Mouse (Mus musculus) c-Kit-negative CD71-positive TER-119-positive erythroid progenitor cells, embryonic 14.5 days (primary cell): ENCODE results near the gene Hes2.

ENCODE experiments used
- DNase-seq: peaks from one replicate; pipeline ENCODE4 v3.0.0-alpha.2; 2013; ENCODE audit warnings: low read depth, low spot score

The Hes2 gene

DNA sequence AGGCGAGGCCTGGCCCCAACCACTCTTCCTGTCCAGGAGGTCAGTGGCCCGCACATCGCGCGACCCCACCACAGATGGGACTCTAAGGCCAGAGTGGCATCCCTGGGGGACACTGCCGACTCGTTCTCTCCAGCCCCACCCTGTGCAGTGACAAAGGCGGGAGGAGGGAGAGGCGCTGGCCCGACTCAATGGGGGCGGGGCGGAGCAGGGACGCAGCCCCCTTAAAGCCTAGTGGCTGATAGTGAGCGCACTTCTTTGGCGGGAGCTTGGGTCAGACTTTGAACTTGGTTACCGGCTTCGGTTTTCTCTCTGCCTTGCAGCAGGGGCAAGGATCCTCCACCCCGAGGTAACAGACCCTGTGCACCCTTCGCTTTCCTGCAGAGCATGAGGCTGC, 615 bp downstream of the Hes2 start:
- DNase-seq: no peak

DNA sequence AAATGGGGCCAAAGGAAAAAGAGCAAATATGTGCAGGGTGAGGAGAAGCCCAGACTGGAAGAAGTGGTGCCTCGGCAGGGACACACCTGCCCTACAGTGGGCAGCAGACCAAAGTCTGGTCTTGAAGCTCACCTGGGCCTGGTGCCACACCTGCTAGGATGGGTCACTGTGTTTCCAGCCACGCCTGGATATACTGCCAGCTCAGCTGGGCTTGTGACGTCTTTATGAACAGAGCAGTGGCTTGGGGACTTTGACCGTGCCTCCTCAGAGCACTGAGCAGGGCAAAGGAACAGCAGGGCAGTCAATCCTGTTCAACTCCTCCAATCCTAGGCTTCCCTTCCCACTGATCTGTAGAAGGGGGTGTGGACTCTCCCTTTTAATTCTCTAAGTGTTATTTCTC, 2.1 kb downstream of the Hes2 start:
- no peak for DNase-seq

DNA sequence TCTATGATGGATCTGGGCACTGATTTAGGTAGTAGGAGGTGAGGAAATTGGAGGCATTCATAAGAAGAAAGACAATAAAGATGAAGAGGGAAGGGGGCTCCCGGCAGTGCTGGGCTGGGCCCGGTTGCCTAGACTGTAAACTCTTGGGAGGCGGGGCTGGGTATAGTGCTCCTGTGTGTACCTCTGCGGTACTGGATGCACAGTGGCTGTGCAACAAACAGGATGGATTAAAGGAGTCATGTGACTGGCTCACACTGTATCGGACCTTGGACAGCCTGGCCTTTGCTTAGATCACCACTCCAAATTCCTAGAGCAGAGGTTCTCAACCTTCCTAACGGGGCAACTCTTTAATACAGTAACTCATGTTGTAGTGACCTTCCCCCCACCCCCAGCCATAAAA, 2.9 kb downstream of the Hes2 start:
- no peak for DNase-seq

DNA sequence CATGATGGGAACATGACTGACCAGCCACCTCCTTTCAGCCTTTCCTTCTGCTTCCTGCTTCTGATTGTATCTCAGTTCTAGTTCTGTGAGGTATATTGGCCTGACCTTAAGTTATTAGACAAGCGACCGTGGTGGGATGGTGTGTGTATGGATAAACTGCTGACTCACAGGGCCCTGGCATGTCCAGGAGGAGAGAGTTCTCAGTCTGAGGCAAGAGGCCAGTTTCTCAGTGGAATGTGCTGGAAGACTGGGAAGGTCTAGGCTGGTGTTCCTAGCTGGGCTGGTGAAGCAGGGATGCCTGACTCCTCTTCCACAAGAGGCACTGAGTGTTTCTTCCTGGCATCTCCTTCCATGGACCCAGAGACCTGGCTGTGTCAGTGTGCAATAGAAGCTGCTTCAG, 4.1 kb downstream of the Hes2 start:
- no peak for DNase-seq

DNA sequence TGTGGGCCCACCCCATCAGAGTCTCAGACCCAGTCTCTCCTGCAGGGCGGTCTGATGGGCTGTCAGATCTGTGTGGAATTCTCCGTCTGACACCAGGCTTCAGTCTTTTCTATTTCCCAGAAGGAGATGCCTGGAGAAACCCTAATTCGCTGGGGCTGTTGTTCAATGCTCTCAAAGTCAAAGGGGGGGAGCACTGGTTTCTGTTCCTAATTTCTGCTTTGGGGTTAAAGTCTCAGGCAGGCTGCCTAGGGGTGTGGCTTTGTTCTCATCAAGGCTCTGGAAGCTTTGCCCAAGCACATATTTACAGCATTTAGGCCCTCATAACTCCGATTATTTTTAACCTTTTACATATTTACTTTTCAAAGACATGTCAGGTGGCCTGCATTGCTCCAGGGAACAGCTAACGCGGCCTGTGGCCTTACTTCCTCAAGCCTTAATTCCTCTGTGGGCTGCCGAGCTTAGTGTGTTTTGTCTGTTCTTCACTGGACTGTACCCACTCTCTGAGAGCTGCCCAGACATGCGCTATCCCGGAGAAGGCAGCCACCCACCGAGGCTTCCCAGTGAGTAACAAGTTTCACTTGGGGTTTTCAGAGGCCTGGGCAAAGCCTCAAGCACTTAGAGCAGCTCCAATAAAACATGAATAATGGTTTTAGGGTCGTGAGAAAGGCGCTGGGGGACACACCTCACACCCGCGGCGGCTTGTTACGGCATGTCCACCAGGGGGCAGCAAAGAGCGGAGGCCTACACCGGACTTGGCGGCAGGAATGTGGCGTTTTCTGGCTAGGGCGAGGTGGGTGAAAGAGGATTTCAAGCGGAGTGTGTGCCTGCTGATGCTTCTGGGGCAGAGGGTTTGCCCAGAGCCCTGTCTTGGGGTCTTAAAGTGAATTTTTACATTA, 6.6 kb downstream of the Hes2 start:
- peak; percentile 30 for DNase-seq

DNA sequence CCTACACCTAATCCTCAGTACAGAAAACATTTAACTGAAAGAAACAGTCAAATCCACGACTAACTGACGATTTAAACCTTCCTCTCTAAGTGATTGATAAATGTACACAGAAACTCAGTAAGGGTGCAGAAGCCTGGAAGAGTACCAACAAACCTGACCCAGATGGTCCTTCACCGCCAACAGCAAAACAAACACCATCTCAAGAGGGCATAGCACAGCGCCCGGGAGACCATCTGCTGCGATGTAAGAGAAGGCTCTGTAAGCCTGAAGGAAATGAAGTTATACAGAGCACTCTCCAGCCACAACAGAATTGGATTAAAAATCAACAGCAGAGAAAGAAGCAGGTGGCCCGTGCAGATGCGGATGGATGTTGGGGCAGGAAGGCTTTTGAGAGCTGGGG, 9.4 kb downstream of the Hes2 start:
- no peak for DNase-seq

DNA sequence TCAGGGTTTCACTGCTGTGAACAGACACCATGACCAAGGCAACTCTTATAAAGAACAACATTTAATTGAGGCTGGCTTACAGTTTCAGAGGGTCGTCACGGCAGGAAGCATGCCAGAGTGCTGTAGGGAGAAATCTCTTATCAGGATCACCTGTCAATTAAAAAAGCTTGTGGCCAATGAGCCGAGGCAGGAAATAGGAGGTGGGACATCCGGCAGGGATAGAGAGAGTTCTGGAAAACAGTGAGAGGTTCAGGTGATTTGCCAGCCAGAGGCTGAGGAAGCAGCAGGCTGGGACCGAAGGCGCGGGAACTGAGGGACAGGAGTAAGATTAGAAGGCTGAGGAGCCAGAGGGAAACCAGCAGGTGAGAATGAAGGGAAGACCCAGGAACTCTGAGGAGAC, 10.4 kb downstream of the Hes2 start:
- DNase-seq: no peak

DNA sequence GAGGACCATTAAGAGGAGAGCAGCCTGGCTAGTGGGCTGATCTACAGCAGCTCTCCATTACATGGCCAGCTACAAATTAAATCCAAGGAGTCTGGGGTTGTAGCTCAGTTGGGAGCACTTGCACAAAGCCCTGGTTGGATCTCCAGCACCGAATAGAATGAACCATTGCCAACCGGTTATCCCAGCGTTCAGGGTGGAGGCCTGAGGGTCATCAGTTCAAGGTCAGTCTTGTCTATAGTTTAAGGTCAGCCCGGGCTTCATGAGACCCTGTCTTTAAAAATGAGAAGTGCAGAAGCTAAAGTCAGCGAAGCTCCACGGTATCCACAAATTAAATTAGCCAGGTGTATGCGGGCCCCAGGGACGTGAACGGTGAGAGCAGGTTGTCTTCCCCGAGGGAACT, 11.6 kb downstream of the Hes2 start:
- DNase-seq: no peak

DNA sequence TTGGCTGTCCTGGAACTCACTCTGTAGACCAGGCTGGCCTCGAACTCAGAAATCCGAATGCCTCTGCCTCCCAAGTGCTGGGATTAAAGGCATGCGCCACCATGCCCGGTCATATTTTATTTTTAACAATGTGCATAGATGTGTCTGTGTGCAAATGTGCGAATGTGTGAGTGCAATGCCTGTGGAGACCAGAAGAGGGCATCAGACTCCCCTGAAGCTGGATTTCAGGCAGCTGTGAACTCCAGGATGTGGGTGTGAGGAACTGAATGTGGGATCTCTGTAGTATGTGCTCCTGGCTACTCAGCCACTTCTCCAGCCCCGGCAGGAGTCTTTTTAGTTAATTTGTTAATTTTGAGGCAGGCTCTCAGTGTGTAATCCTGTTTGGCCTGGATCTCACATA, 12.9 kb downstream of the Hes2 start:
- no peak for DNase-seq

DNA sequence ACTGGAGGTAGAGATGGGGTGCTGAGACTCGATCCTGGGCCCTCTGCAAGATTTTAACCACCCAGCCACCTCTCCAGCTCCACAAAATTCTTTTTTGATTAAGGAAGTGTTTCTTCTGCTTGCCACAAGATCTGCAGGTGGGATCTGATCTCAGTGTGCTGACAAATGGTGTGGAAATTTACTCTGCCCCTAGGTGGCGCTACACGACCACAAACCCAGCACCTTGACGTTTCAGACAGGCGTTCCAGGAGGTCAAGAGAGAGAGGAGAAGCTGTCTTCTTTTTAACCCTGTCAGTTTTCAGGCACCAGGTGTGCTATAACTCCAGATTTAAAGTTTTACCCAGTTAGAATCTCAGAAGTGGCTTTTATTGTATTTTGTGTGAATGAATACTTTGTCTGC, 14.4 kb downstream of the Hes2 start:
- peak; percentile 64 for DNase-seq

DNA sequence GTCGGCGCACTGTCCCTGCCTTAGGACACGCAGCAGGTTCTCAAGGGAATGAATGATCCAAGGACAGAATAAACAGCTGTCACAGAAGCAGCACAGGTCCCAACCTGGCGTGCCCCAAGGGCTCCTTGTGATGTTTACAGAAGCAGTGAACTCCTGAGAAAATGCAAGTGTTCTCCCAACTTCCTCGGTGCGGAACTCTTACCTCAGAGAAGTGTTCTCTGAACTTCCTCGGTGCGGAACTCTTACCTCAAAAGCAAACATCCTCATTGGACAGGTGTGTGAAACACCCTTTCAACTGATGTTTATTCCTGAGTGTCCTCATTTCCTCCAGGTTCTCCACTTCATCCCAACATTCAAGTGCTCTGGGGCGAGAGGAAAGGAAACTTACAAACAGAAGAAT, 15.3 kb downstream of the Hes2 start:
- no peak for DNase-seq

DNA sequence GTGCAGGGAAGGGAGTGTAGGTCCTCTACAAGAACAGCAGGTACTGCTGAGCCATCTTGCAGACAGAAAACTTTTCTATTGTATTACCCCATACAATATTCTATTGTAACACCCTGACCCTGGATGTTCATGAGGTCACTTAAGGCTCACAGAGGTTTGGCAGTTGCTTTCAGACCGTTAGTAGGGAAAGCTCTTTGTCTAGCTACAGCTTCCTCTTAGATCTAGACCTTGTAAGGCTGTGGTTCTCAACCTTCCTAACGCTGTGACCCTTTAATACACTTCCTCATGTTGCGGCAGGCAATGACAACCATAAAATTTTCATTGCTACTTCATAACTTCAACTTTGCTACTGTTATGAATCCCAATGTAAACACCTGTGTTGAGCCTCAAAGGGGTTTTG, 18.0 kb downstream of the Hes2 start:
- no peak for DNase-seq

DNA sequence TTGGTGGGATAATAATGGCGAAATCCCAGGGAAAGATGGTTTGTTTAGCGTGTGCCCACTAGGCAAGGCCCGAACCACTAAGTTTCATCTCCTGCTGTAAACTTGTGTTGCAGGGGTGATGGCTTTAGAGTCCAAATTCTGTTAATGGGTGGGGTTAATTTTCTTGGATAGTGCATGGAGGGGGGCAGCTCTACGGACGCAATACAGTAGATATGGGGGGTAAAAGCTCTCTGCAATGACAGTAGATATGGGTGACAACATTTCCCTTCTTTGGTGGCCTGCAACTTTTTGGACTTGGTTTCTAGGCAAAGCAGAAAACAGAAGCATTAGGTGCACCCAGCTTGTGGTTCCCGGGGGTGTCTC, 18.5 kb downstream of the Hes2 start:
- DNase-seq: no peak

DNA sequence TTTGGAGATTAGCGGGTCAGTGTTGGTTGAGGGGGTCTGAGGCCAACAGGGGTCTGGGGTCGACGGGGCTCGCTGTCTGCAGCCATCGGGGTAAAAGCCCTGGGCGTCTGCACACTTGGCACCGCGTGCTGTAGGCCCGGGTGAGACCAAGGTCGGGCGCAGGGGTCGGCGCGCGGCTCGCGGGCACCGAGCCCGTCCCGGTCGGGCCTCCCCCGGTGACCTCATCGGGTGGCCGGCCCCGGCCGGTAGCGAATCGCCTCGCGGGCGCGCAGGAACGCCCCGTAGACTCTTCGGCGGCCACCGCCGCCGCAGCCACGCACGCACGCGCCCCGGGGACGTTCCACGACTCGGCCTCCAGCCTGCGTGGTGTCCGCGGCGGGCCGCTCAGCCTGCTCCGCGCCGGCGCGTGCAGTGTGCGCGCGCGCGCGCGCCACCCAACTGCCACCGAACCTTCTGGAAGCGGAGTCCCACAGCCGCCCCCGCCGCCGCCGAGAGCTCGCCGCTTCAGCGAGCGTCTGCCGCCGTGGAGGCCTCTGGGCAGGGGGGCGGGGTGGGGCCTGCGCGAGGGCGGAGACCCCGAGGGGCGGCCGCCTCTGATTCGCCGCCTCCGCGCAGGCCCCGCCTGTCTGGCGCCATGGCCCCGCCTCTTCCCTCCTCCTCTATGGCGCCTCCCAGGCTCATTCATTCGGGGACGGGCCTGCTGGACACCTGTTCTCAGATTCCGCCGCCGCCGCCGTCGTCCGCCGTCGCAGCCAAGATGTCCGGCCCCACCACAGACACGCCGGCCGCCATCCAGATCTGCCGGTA, 19.1 kb downstream of the Hes2 start, which contains the start of gene Acot7:
Gene Acot7, plus strand, starts transcription at position 598 of the 807 bp plus-strand sequence.
- peak; percentile 75 for DNase-seq

DNA sequence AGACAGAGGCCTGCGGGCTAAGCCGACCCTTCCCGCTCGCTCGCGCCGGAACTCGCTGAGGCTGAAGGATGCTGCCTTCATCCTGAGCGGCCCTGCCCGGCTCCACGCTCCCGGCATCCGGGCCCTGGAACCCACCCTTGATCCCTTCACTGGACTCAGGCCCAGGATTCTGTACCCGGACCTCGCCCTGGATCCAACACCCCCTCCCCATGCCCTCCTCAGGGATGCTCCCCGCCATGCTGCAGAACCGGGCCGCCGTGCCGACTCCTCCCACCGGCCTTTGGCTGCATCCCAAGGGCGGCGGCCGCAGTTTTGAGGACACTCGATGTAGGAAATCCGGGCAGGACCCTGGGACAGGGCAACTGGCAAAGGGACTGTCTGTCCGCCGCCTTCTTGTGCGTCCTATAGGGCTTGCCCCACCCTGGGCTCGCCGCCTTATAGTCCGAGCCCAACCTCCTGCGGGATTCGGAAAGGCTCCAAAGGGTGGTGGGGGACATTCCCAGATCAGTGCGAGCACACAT, 19.7 kb downstream of the Hes2 start:
- DNase-seq: no peak

DNA sequence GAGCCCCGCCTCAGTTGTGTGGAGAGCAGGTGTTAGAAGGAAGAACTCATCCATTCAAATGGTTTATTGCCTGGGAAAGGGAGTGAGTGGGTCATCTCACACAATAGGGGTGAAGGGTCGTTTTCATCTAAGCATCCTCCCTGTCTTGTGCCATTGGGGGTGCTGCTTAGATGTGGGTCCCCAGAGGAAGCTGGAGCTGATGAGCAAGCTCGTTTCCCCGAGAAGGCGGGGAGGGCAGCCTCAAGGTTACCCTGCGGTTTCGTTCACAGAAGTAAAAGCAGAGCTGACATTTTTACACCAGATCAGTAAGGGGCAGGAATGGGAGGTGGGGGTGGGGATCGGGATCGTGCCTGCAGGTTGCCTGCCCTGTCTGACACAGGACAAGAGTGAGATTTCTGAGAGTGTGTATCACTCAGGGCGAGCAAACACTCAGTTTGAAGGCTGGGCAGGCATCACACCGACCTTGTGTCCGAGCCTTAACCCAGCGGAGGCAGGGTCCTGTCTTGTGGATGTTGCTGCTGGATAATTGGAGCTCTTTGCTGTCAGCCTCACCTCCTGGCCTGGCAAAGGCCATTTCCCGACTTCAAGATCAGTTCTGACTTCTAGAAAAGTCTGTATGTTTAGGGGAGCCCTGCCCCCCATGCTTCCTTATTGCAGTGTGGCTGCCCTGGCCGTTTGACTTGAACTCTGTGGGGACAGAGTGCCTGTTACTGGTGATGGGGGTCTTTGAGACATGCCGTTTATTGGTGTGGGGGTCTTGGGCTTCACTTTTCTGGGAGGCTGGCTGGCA, 20.4 kb downstream of the Hes2 start:
- no peak for DNase-seq

DNA sequence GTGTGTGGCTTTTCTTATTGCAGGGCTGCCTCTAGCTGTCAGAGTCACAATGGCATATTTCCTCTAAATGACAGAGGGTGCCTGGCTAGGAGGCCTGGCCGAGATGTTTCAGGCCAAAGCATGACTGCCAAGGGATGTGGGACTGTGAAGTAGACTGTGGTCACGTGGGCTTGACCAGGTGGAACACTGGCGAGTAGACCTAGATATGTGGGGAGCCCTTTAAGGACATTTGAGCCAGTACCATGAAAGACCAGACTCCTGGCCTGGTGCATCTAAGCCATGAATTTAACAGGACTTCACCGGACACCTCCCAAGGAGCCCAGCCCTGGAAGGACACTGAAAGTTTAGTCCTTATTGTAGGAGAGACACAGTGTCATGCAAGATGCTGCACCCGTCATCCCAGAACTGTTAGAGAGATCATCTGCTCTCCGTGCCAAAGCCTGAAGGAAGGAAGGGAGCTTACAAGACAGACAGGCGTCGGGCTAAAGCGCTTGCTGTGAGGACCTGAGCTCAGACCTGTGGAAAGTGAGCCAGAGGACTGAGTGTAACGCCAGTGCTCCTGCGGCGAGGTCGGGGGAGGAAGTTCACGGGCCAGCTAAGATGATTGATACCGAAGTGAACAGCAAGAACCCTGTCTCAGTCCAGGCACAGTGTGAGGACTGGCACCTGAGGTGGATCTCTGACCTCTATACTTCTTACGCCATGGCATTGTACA, 21.4 kb downstream of the Hes2 start:
- no peak for DNase-seq

DNA sequence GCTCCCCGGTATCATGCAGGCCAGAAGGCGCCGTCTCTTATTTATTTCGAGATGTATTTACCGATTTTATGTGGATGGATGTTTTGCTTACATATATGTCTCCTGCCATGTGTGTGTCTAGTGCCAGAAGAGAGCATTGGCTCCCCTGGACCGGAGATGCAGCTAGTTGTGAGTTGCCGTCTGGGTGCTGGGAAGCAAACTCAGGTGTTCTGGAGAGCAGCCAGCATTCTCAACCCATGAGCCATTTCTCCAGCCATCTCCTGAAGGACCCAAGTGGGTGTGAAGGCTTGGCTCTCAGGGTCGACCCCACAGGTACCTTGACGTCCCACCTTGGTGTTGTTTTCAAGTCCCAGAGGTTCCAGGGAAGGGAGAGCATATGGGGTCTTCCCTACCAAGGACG, 23.5 kb downstream of the Hes2 start:
- DNase-seq: no peak

DNA sequence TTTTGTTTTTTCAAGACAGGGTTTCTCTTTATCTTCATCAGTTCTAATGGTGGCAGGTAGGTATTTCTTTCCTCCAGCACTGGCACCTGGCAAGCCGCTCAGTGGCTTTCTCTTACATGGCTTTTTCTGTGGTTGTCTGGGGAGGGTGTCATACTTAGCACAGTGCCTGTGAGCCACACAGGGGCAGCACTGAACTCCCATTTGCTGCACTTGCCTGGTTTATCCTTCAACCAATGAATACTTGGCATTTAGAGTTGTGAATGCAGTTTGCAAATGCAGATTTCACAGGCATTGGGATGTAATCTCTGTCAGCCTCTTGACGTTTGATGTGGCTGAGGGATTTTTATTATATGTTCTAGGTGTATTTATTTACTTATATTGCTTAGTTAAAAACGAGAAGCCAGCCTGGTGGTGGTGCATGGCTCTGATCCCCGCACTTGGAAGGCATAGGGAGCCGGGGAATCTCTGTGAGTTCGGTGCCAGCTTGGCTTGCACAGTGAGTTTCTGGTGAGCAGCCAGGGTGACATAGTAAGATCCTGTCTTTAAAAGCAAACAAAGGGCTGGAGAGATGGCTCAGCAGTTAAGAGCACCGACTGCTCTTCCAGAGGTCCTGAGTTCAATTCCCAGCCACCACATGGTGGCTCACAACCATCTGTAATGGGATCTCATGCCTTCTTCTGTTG, 25.8 kb downstream of the Hes2 start:
- DNase-seq: no peak

DNA sequence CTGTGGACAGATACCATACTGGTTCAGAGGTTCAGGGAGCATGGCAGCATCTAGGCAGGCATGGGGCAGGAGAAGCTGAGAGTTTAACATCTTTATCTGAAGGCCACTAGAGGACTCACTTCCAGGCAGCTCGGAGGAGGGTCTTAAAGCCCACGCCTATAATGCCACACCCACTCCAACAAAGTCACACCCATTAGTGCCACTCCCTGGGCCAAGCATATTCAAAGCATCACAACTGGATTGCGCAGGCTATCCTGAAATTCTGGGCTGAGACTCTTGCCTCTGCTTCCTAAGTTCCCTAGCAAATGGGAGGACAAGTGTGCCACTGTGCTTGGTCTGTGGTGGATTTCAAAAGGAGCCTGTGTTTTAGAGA, 26.5 kb downstream of the Hes2 start:
- no peak for DNase-seq
